Mouse (Mus musculus) skeletal muscle tissue, postnatal 0 days (tissue): ENCODE data around the gene Brd9. TPM values are rescaled to one million over a fixed set of nuclear protein-coding genes. Genes with fewer than 3 reads are reported as not detected.

Experiments
- microRNA-seq, 2 experiments: library from miRNA; unstranded; fragments of <30 nt; microRNA quantifications; one replicate each; pipeline ENCODE4; 2016
- polyA plus RNA-seq: library from polyadenylated mRNA; unstranded; fragments of >200 nt; fragmentation: Nextera tagmentation; extraction: Ambion mirVana; gene quantifications from 2 replicates; pipeline ENCODE4 v1.2.1, GENCODE M21; 2015

Brd9 gene
- polyA plus RNA-seq = 19.8 and 20.0 TPM in 2 replicates

GRCm38 (mm10) chr13:73937321-73938176, at the start of gene Brd9, which contains the start of gene Trip13:
Gene Brd9, plus strand, starts transcription at chr13:73937811.
Gene Trip13, minus strand, starts transcription at chr13:73937784.

GRCm38 (mm10) chr13:73963551-73963950, 25.9 kb downstream of the Brd9 start, which contains the start of gene Zdhhc11:
Gene Zdhhc11, plus strand, starts transcription at chr13:73963851.

GRCm38 (mm10) chr13:74008948-74009718, 71.5 kb downstream of the Brd9 start, which contains the start of gene Tppp:
Gene Tppp, plus strand, starts transcription at chr13:74009407.

Small RNAs within 50 kb of the gene (microRNA-seq; reads per million reads assigned to microRNA genes)
- 0 reads per million in 2 experiments for gene Gm25197

Other genes with a start within 250 kb of the Brd9 start
- gene Slc6a19, start 232.9 kb upstream of the Brd9 start, polyA plus RNA-seq = 0.06 and 0.19 TPM in 2 replicates
- 4.8 and 5.1 TPM in 2 replicates for gene Slc12a7, start 204.7 kb upstream of the Brd9 start, polyA plus RNA-seq
- gene Nkd2, start 90.2 kb upstream of the Brd9 start, polyA plus RNA-seq = 1.6 and 1.7 TPM in 2 replicates
- 6.0 and 7.8 TPM in 2 replicates for gene Trip13, start within 50 bp of the Brd9 start, polyA plus RNA-seq
- not detected in 2 replicates for gene Zdhhc11, start 26.0 kb downstream of the Brd9 start, polyA plus RNA-seq
- 5.8 and 6.2 TPM in 2 replicates for gene Tppp, start 71.6 kb downstream of the Brd9 start, polyA plus RNA-seq
- gene Cep72, start 124.5 kb downstream of the Brd9 start, polyA plus RNA-seq = 3.0 TPM in 2 replicates
- gene Slc9a3, start 183.6 kb downstream of the Brd9 start, polyA plus RNA-seq = 0.17 TPM in 1 of 2 replicates, not detected in the other